Mouse (Mus musculus): ENCODE measurements around the gene Dusp12. TPM values are rescaled to one million over a fixed set of nuclear protein-coding genes. Genes with fewer than 3 reads are reported as not detected.

Gene Dusp12
- polyA plus RNA-seq, 1 experiment from 2014 or later: 23.8 TPM

GRCm38 (mm10) chr1:170915657-170916056, 30.3 kb upstream of the Dusp12 start:
- Histone ChIP-seq H3K27ac (no peak overlapping the region), H3K4me3 (replicated peaks) (no peak overlapping the region), H3K9ac (no peak overlapping the region), H3K27me3 (peaks cover 10% of the 10 kb centered on the region), H3K4me1 (replicated peaks) (no peaks in the 10 kb centered on the region), H3K36me3 (no peaks in the 10 kb centered on the region), H3K9me3 (replicated peaks) (no peaks in the 10 kb centered on the region), H3K4me2 (no peak overlapping the region)
- ATAC-seq (ENCODE audit: low read depth) (no peak), DNase-seq (no peak)
- 56% methylated on average over 5 of the region's 5 CpGs for WGBS (ENCODE audit: insufficient replicate concordance)

- H3K36me3 ChIP-seq: no peaks in the 10 kb centered on the region
- no peak within 1 kb of the TSS for H3K4me2 ChIP-seq
- WGBS (ENCODE audit: insufficient replicate concordance): 50% methylated on average over 5 of the region's 5 CpGs
- DNase-seq (no peak), ATAC-seq (ENCODE audit: low read depth) (no peak)
- H3K27me3 ChIP-seq: peaks cover 28% of the 10 kb centered on the region
- no peak within 1 kb of the TSS for H3K9ac ChIP-seq
- H3K4me3 ChIP-seq (replicated peaks): no peak within 1 kb of the TSS
- H3K9me3 ChIP-seq (replicated peaks): no peaks in the 10 kb centered on the region
- H3K27ac ChIP-seq: no peak within 1 kb of the TSS
- peaks cover 5% of the 10 kb centered on the region for H3K4me1 ChIP-seq (replicated peaks)
Measured at GRCm38 (mm10) chr1:170912891-170913615, 27.7 kb upstream of the Dusp12 start, which contains the start of gene Fcrlb. Fcrlb (minus strand) TSS chr1:170912941.

- H3K27me3 ChIP-seq: peaks cover 38% of the 10 kb centered on the region
Measured at GRCm38 (mm10) chr1:170911907-170912660, 26.7 kb upstream of the Dusp12 start.

GRCm38 (mm10) chr1:170908341-170908740, 23.0 kb upstream of the Dusp12 start:
- Histone ChIP-seq H3K4me3 (replicated peaks) (peak overlapping the region; percentile 48), H3K36me3 (no peaks in the 10 kb centered on the region), H3K9ac (no peak overlapping the region), H3K4me1 (replicated peaks) (peaks cover 14% of the 10 kb centered on the region), H3K4me2 (peak overlapping the region; percentile 63), H3K9me3 (replicated peaks) (no peaks in the 10 kb centered on the region), H3K27ac (no peak overlapping the region), H3K27me3 (peaks cover 64% of the 10 kb centered on the region)
- DNase-seq (no peak), ATAC-seq (ENCODE audit: low read depth) (no peak)
- 11% methylated on average over 21 of the region's 21 CpGs for WGBS (ENCODE audit: insufficient replicate concordance)

More at GRCm38 (mm10) chr1:170911907-170912660, 26.7 kb upstream of the Dusp12 start:
- Histone ChIP-seq H3K4me1 (replicated peaks) (peaks cover 14% of the 10 kb centered on the region), H3K4me3 (replicated peaks) (no peak overlapping the region), H3K9me3 (replicated peaks) (no peaks in the 10 kb centered on the region), H3K9ac (no peak overlapping the region), H3K36me3 (no peaks in the 10 kb centered on the region), H3K27ac (no peak overlapping the region), H3K4me2 (no peak overlapping the region)
- ATAC-seq (ENCODE audit: low read depth): no peak
- WGBS (ENCODE audit: insufficient replicate concordance): 60% methylated on average over 11 of the region's 11 CpGs
- no peak for DNase-seq

- 4% methylated on average over 71 of the region's 71 CpGs for WGBS (ENCODE audit: insufficient replicate concordance)
- no peaks in the 10 kb centered on the region for H3K36me3 ChIP-seq
- H3K9me3 ChIP-seq (replicated peaks): no peaks in the 10 kb centered on the region
- H3K4me1 ChIP-seq (replicated peaks): peaks cover 14% of the 10 kb centered on the region
- H3K27me3 ChIP-seq: peaks cover 64% of the 10 kb centered on the region
- DNase-seq (no peak), ATAC-seq (ENCODE audit: low read depth) (no peak)
- peak overlapping the region; percentile 48 for H3K4me3 ChIP-seq (replicated peaks)
- H3K4me2 ChIP-seq: peak overlapping the region; percentile 63
- H3K9ac ChIP-seq: no peak overlapping the region
- no peak overlapping the region for H3K27ac ChIP-seq
Measured at GRCm38 (mm10) chr1:170907456-170908191, 22.3 kb upstream of the Dusp12 start.

GRCm38 (mm10) chr1:170907111-170907455, 21.7 kb upstream of the Dusp12 start:
- H3K9ac ChIP-seq: no peak overlapping the region
- H3K4me1 ChIP-seq (replicated peaks): peaks cover 14% of the 10 kb centered on the region
- H3K9me3 ChIP-seq (replicated peaks): no peaks in the 10 kb centered on the region
- no peaks in the 10 kb centered on the region for H3K36me3 ChIP-seq
- no peak overlapping the region for H3K27ac ChIP-seq
- peaks cover 63% of the 10 kb centered on the region for H3K27me3 ChIP-seq
- DNase-seq: no peak
- no peak for ATAC-seq (ENCODE audit: low read depth)
- H3K4me3 ChIP-seq (replicated peaks): peak overlapping the region; percentile 48
- peak overlapping the region; percentile 63 for H3K4me2 ChIP-seq
- WGBS (ENCODE audit: insufficient replicate concordance): 28% methylated on average over 11 of the region's 11 CpGs

GRCm38 (mm10) chr1:170903485-170903884, 18.1 kb upstream of the Dusp12 start:
- H3K27me3 ChIP-seq: peaks cover 40% of the 10 kb centered on the region
- peaks cover 24% of the 10 kb centered on the region for H3K4me1 ChIP-seq (replicated peaks)
- H3K36me3 ChIP-seq: no peaks in the 10 kb centered on the region
- H3K9ac ChIP-seq: no peak overlapping the region
- H3K4me3 ChIP-seq (replicated peaks): no peak overlapping the region
- no peak overlapping the region for H3K4me2 ChIP-seq
- no peaks in the 10 kb centered on the region for H3K9me3 ChIP-seq (replicated peaks)
- no peak for DNase-seq
- H3K27ac ChIP-seq: no peak overlapping the region
- no peak for ATAC-seq (ENCODE audit: low read depth)
- WGBS (ENCODE audit: insufficient replicate concordance): 44% methylated on average over 5 of the region's 5 CpGs

GRCm38 (mm10) chr1:170901536-170902238, 16.3 kb upstream of the Dusp12 start:
- ATAC-seq (ENCODE audit: low read depth) (peak; percentile 53; the same call in 1 of the 2 replicates), DNase-seq (peak; percentile 71)
- WGBS (ENCODE audit: insufficient replicate concordance): 35% methylated on average over 10 of the region's 10 CpGs
- Histone ChIP-seq H3K4me2 (peak overlapping the region; percentile 45), H3K9me3 (replicated peaks) (no peaks in the 10 kb centered on the region), H3K36me3 (no peaks in the 10 kb centered on the region), H3K4me3 (replicated peaks) (no peak overlapping the region), H3K9ac (0 out of 2 replicates have a peak overlapping the region, but pooled peaks have one; percentile 7), H3K27ac (no peak overlapping the region), H3K27me3 (peaks cover 29% of the 10 kb centered on the region), H3K4me1 (replicated peaks) (peaks cover 11% of the 10 kb centered on the region)

GRCm38 (mm10) chr1:170900799-170901467, 15.6 kb upstream of the Dusp12 start:
- Histone ChIP-seq H3K27ac (no peak overlapping the region), H3K27me3 (peaks cover 21% of the 10 kb centered on the region), H3K4me3 (replicated peaks) (peak overlapping the region; percentile 25), H3K9ac (peak overlapping the region; percentile 5; the same call in 1 of the 2 replicates), H3K36me3 (no peaks in the 10 kb centered on the region), H3K4me1 (replicated peaks) (peaks cover 11% of the 10 kb centered on the region), H3K9me3 (replicated peaks) (no peaks in the 10 kb centered on the region), H3K4me2 (peak overlapping the region; percentile 45)
- DNase-seq: peak; percentile 15
- ATAC-seq (ENCODE audit: low read depth): no peak
- WGBS (ENCODE audit: insufficient replicate concordance): 21% methylated on average over 10 of the region's 10 CpGs

GRCm38 (mm10) chr1:170898413-170899075, 13.2 kb upstream of the Dusp12 start:
- Histone ChIP-seq H3K9me3 (replicated peaks) (no peaks in the 10 kb centered on the region), H3K27me3 (peaks cover 7% of the 10 kb centered on the region; the same call in 1 of the 2 replicates), H3K4me2 (no peak overlapping the region), H3K9ac (no peak overlapping the region), H3K4me3 (replicated peaks) (no peak overlapping the region), H3K27ac (no peak overlapping the region), H3K4me1 (replicated peaks) (peaks cover 11% of the 10 kb centered on the region), H3K36me3 (no peaks in the 10 kb centered on the region)
- DNase-seq: no peak
- WGBS (ENCODE audit: insufficient replicate concordance): 35% methylated on average over 16 of the region's 16 CpGs
- peak; percentile 14; the same call in 1 of the 2 replicates for ATAC-seq (ENCODE audit: low read depth)
